Mouse (Mus musculus) ES-E14 (cell line): Measurements from ENCODE around the gene 1110051M20Rik.

Experiments used
- CHD2 ChIP-seq: IDR thresholded peaks from 2 replicates; pipeline ENCODE4 v1.6.1; 2014; ENCODE audit warnings: mild to moderate bottlenecking, low read depth, low read length, inconsistent platforms
- HCFC1 ChIP-seq: IDR thresholded peaks from 2 replicates; pipeline ENCODE4 v1.6.1; 2012; ENCODE audit warnings: low read length, inconsistent platforms, borderline replicate concordance; ENCODE audit not compliant: insufficient read depth
- MAFK ChIP-seq: IDR thresholded peaks from 2 replicates; pipeline ENCODE4 v1.6.1; 2014; ENCODE audit warnings: mild to moderate bottlenecking, low read depth, low read length, inconsistent platforms; ENCODE audit not compliant: insufficient read depth
- ZC3H11A ChIP-seq: IDR thresholded peaks from 2 replicates; pipeline ENCODE4 v1.6.1; 2012; ENCODE audit warnings: low read depth, mild to moderate bottlenecking, inconsistent platforms, low read length, borderline replicate concordance
- ZNF384 ChIP-seq: IDR thresholded peaks from 2 replicates; pipeline ENCODE4 v1.6.1; 2012; ENCODE audit warnings: low read depth, low read length, inconsistent platforms

GRCm38 (mm10) chr2:91370314-91370713 is 74.2 kb downstream of the 1110051M20Rik start:
- TF ChIP-seq CHD2 = no peak
- TF ChIP-seq HCFC1 = no peak
- no peak for TF ChIP-seq MAFK
- no peak for TF ChIP-seq ZNF384
- TF ChIP-seq ZC3H11A = no peak
